Mouse (Mus musculus): ENCODE data around the gene Myo3b. TPM values are rescaled to one million over a fixed set of nuclear protein-coding genes. Genes with fewer than 3 reads are reported as not detected.

Gene Myo3b
- total and polyA plus RNA-seq, 2 experiments, result not detected

GRCm38 (mm10) chr2:70170469-70170868 lies 131.5 kb downstream of the Myo3b start:
- no peak for TF ChIP-seq POLR2A (IDR thresholded peaks at IDR 0.05; ENCODE audit: extremely low read depth, insufficient read depth, low read length)
- no peak for TF ChIP-seq CTCF (IDR thresholded peaks at IDR 0.05; ENCODE audit: low read depth, low read length)
- H3K79me2 ChIP-seq (ENCODE audit: control insufficient read depth, insufficient read depth, low read length), result no peaks in the 10 kb centered on the region

GRCm38 (mm10) chr2:70176823-70177708 lies 138.1 kb downstream of the Myo3b start:
- Histone ChIP-seq H3K9ac (ENCODE audit: low read depth, low read length) (no peak overlapping the region), H3K4me1 (ENCODE audit: control insufficient read depth, insufficient read depth, low read length) (no peaks in the 10 kb centered on the region), H3K36me3 (ENCODE audit: control insufficient read depth, insufficient read depth, low read length) (no peaks in the 10 kb centered on the region), H3K27ac (replicated peaks; ENCODE audit: insufficient read depth, low read depth, low read length) (no peak overlapping the region), H3K79me2 (ENCODE audit: control insufficient read depth, insufficient read depth, low read length) (no peaks in the 10 kb centered on the region), H3K27me3 (ENCODE audit: control insufficient read depth, insufficient read depth, low read length) (no peaks in the 10 kb centered on the region), H3K4me3 (ENCODE audit: insufficient read depth, low read depth, low read length) (no peak overlapping the region)
- no peak for DNase-seq (ENCODE audit: extremely low read depth, low read depth, low spot score)
- 79% methylated on average over 6 of the region's 6 CpGs for WGBS
- no peak for TF ChIP-seq POLR2A (IDR thresholded peaks at IDR 0.05; ENCODE audit: extremely low read depth, insufficient read depth, low read length)
- TF ChIP-seq CTCF (IDR thresholded peaks at IDR 0.05; ENCODE audit: low read depth, low read length), result no peak

More at GRCm38 (mm10) chr2:70170469-70170868, 131.5 kb downstream of the Myo3b start:
- DNase-seq (ENCODE audit: extremely low read depth, low read depth, low spot score), result no peak
- Histone ChIP-seq H3K9ac (ENCODE audit: low read depth, low read length) (no peak overlapping the region), H3K27ac (replicated peaks; ENCODE audit: insufficient read depth, low read depth, low read length) (no peak overlapping the region), H3K4me3 (ENCODE audit: insufficient read depth, low read depth, low read length) (no peak overlapping the region), H3K36me3 (ENCODE audit: control insufficient read depth, insufficient read depth, low read length) (no peaks in the 10 kb centered on the region), H3K4me1 (ENCODE audit: control insufficient read depth, insufficient read depth, low read length) (no peaks in the 10 kb centered on the region), H3K27me3 (ENCODE audit: control insufficient read depth, insufficient read depth, low read length) (no peaks in the 10 kb centered on the region; the same call in 1 of the 2 replicates)
- WGBS, result 84% methylated on average over 5 of the region's 5 CpGs

GRCm38 (mm10) chr2:70177709-70178030 lies 138.7 kb downstream of the Myo3b start:
- H3K27ac ChIP-seq (replicated peaks; ENCODE audit: insufficient read depth, low read depth, low read length), result no peak overlapping the region
- no peaks in the 10 kb centered on the region for H3K4me1 ChIP-seq (ENCODE audit: control insufficient read depth, insufficient read depth, low read length)
- WGBS, result 89% methylated on average over 5 of the region's 5 CpGs
- no peak for DNase-seq (ENCODE audit: extremely low read depth, low read depth, low spot score)
- H3K4me3 ChIP-seq (ENCODE audit: insufficient read depth, low read depth, low read length), result no peak overlapping the region
- TF ChIP-seq CTCF (IDR thresholded peaks at IDR 0.05; ENCODE audit: low read depth, low read length) (no peak), POLR2A (IDR thresholded peaks at IDR 0.05; ENCODE audit: extremely low read depth, insufficient read depth, low read length) (no peak)
- H3K27me3 ChIP-seq (ENCODE audit: control insufficient read depth, insufficient read depth, low read length), result no peaks in the 10 kb centered on the region
- H3K79me2 ChIP-seq (ENCODE audit: control insufficient read depth, insufficient read depth, low read length), result no peaks in the 10 kb centered on the region
- no peaks in the 10 kb centered on the region for H3K36me3 ChIP-seq (ENCODE audit: control insufficient read depth, insufficient read depth, low read length)
- H3K9ac ChIP-seq (ENCODE audit: low read depth, low read length), result no peak overlapping the region

- TF ChIP-seq CTCF (IDR thresholded peaks at IDR 0.05; ENCODE audit: low read depth, low read length), result no peak
- TF ChIP-seq POLR2A (IDR thresholded peaks at IDR 0.05; ENCODE audit: extremely low read depth, insufficient read depth, low read length), result no peak
- Histone ChIP-seq H3K4me3 (ENCODE audit: insufficient read depth, low read depth, low read length) (no peak overlapping the region), H3K4me1 (ENCODE audit: control insufficient read depth, insufficient read depth, low read length) (no peaks in the 10 kb centered on the region)
Observed at GRCm38 (mm10) chr2:70178241-70178640, 139.3 kb downstream of the Myo3b start.

GRCm38 (mm10) chr2:70182150-70182670 lies 143.3 kb downstream of the Myo3b start:
- WGBS, result 90% methylated on average over 8 of the region's 8 CpGs
- Histone ChIP-seq H3K9ac (ENCODE audit: low read depth, low read length) (no peak overlapping the region), H3K4me1 (ENCODE audit: control insufficient read depth, insufficient read depth, low read length) (no peaks in the 10 kb centered on the region), H3K36me3 (ENCODE audit: control insufficient read depth, insufficient read depth, low read length) (no peaks in the 10 kb centered on the region), H3K27me3 (ENCODE audit: control insufficient read depth, insufficient read depth, low read length) (no peaks in the 10 kb centered on the region), H3K79me2 (ENCODE audit: control insufficient read depth, insufficient read depth, low read length) (no peaks in the 10 kb centered on the region), H3K4me3 (ENCODE audit: insufficient read depth, low read depth, low read length) (no peak overlapping the region), H3K27ac (replicated peaks; ENCODE audit: insufficient read depth, low read depth, low read length) (no peak overlapping the region)
- no peak for DNase-seq (ENCODE audit: extremely low read depth, low read depth, low spot score)
- TF ChIP-seq POLR2A (IDR thresholded peaks at IDR 0.05; ENCODE audit: extremely low read depth, insufficient read depth, low read length) (no peak), CTCF (IDR thresholded peaks at IDR 0.05; ENCODE audit: low read depth, low read length) (no peak)

More at GRCm38 (mm10) chr2:70178241-70178640, 139.3 kb downstream of the Myo3b start:
- Histone ChIP-seq H3K79me2 (ENCODE audit: control insufficient read depth, insufficient read depth, low read length) (no peaks in the 10 kb centered on the region), H3K9ac (ENCODE audit: low read depth, low read length) (no peak overlapping the region), H3K27ac (replicated peaks; ENCODE audit: insufficient read depth, low read depth, low read length) (no peak overlapping the region), H3K36me3 (ENCODE audit: control insufficient read depth, insufficient read depth, low read length) (no peaks in the 10 kb centered on the region), H3K27me3 (ENCODE audit: control insufficient read depth, insufficient read depth, low read length) (no peaks in the 10 kb centered on the region)
- no peak for DNase-seq (ENCODE audit: extremely low read depth, low read depth, low spot score)

GRCm38 (mm10) chr2:70187040-70187439 lies 148.1 kb downstream of the Myo3b start:
- no peaks in the 10 kb centered on the region for H3K79me2 ChIP-seq (ENCODE audit: control insufficient read depth, insufficient read depth, low read length)
- H3K27ac ChIP-seq (replicated peaks; ENCODE audit: insufficient read depth, low read depth, low read length), result no peak overlapping the region
- no peaks in the 10 kb centered on the region for H3K27me3 ChIP-seq (ENCODE audit: control insufficient read depth, insufficient read depth, low read length)
- H3K4me3 ChIP-seq (ENCODE audit: insufficient read depth, low read depth, low read length), result no peak overlapping the region
- 80% methylated on average over 6 of the region's 6 CpGs for WGBS
- H3K9ac ChIP-seq (ENCODE audit: low read depth, low read length), result no peak overlapping the region
- no peaks in the 10 kb centered on the region for H3K36me3 ChIP-seq (ENCODE audit: control insufficient read depth, insufficient read depth, low read length)
- H3K4me1 ChIP-seq (ENCODE audit: control insufficient read depth, insufficient read depth, low read length), result no peaks in the 10 kb centered on the region
- no peak for TF ChIP-seq POLR2A (IDR thresholded peaks at IDR 0.05; ENCODE audit: extremely low read depth, insufficient read depth, low read length)
- TF ChIP-seq CTCF (IDR thresholded peaks at IDR 0.05; ENCODE audit: low read depth, low read length), result no peak
- no peak for DNase-seq (ENCODE audit: extremely low read depth, low read depth, low spot score)

Data from liver, adult 2 months (tissue).